Mouse (Mus musculus) colon, adult 2 months (tissue): Measurements from ENCODE around the gene Ccr1. TPM values are rescaled to one million over a fixed set of nuclear protein-coding genes. Genes with fewer than 3 reads are reported as not detected.

Source experiments
- polyA plus RNA-seq: library from polyadenylated mRNA; depleted of rRNA; stranded (reverse); fragments of >200 nt; gene quantifications from 2 replicates; pipeline ENCODE4 v1.2.3, GENCODE M21; 2012; rRNA removed

Gene Ccr1
- polyA plus RNA-seq, result 1.4 and 1.8 TPM in 2 replicates

GRCm38 (mm10) chr9:123968290-123968912, at the start of gene Ccr1:
Gene Ccr1, minus strand, starts transcription at chr9:123968692.

GRCm38 (mm10) chr9:123978308-123978707, 9.8 kb upstream of the Ccr1 start, which contains the start of gene Ccr1l1:
Gene Ccr1l1, minus strand, starts transcription at chr9:123978408.

Other genes starting within 250 kb of the Ccr1 start
- gene Cxcr6, start 162.2 kb downstream of the Ccr1 start, polyA plus RNA-seq, result 0.35 and 0.80 TPM in 2 replicates
- 4.3 and 6.0 TPM in 2 replicates for gene Fyco1, start 116.8 kb downstream of the Ccr1 start, polyA plus RNA-seq
- gene Xcr1, start 106.7 kb downstream of the Ccr1 start, polyA plus RNA-seq, result 0.19 and 0.22 TPM in 2 replicates
- gene Ccr1l1, start 9.7 kb upstream of the Ccr1 start, polyA plus RNA-seq, result not detected in 2 replicates
- 0.13 TPM in 1 of 2 replicates, not detected in the other for gene Ccr3, start 53.3 kb upstream of the Ccr1 start, polyA plus RNA-seq
- 0.59 and 0.65 TPM in 2 replicates for gene Ccr2, start 133.3 kb upstream of the Ccr1 start, polyA plus RNA-seq
- 0.17 and 0.23 TPM in 2 replicates for gene Ccr5, start 152.9 kb upstream of the Ccr1 start, polyA plus RNA-seq